Mouse (Mus musculus) Patski (cell line): ENCODE results near the gene Cbx4. TPM values are rescaled to one million over a fixed set of nuclear protein-coding genes. Genes with fewer than 3 reads are reported as not detected.

Source experiments
- ATAC-seq: fragments of 100-300 bp; one replicate; pipeline ENCODE4 v1.8.0; 2021
- CTCF ChIA-PET: fragments of 350-600 bp; sonication (Branson Sonifier 250); formaldehyde crosslinking; loops from one replicate; lab custom pipeline; 2022; ENCODE audit warnings: inconsistent platforms; lab: Charles Lee
- POLR2A ChIA-PET: fragments of 350-600 bp; sonication (Branson Sonifier 250); formaldehyde crosslinking; loops from one replicate; lab custom pipeline; 2022; ENCODE audit warnings: antibody characterized with exemption, inconsistent platforms; lab: Charles Lee
- DNase-seq: peaks from one replicate; pipeline ENCODE4 v3.0.0-alpha.2; 2011; ENCODE audit warnings: low read depth, low spot score
- H3K27me3 ChIP-seq: fragments of 371-371 bp; one replicate; pipeline ENCODE4 v1.5.1; 2021
- CTCF ChIP-seq: fragments of 100-300 bp; IDR thresholded peaks from one replicate; pipeline ENCODE4 v1.5.1; 2021
- in situ Hi-C: fragments of 300-500 bp; cut with MboI; formaldehyde crosslinking; loops from 3 replicates; pipeline ENCODE4 v1.11.1; 2018; ENCODE audit warnings: low pct_unique_long_range_greater_than_20kb, mixed read lengths
- polyA plus RNA-seq: library from polyadenylated mRNA; unstranded; gene quantifications from one replicate; pipeline ENCODE4 v1.2.3, GENCODE M21; 2021

The Cbx4 gene
- polyA plus RNA-seq, 1 experiment from 2014 or later, result 22.0 TPM

- peak; percentile 10 for ATAC-seq
- DNase-seq, result peak; percentile 24
- ChIA-PET POLR2A (interaction anchor here (0.6 to 2.0 kb wide), 12 partner anchors 9 to 105 kb away, joined by 3 to 16 read pairs (median 4); partner anchors contain the start of gene Cbx8), CTCF (interaction anchor here (1.2 to 2.4 kb wide), 4 partner anchors 34 to 103 kb away, joined by 3 to 7 read pairs (median 4); no protein-coding TSS in a partner anchor)
- in situ Hi-C loops, result no loop called here
- no peak for TF ChIP-seq CTCF
- no peaks in the 10 kb centered on the region for H3K27me3 ChIP-seq
Observed at GRCm38 (mm10) chr11:119085279-119086062, 550 bp downstream of the Cbx4 start.

- CTCF ChIA-PET, result interaction anchor here (1.5 to 2.4 kb wide), 3 partner anchors 33 to 106 kb away, joined by 4 to 7 read pairs (median 5); no protein-coding TSS in a partner anchor
- in situ Hi-C loops, result no loop called here
- POLR2A ChIA-PET, result interaction anchor here (0.6 to 2.0 kb wide), 10 partner anchors 8 to 106 kb away, joined by 3 to 16 read pairs (median 4); partner anchors contain the start of gene Cbx8
- no peak for DNase-seq
- TF ChIP-seq CTCF, result no peak
- no peaks in the 10 kb centered on the region for H3K27me3 ChIP-seq
- ATAC-seq, result no peak
Observed at GRCm38 (mm10) chr11:119084446-119085278, 1.4 kb downstream of the Cbx4 start.

- in situ Hi-C loops, result no loop called here
- TF ChIP-seq CTCF, result no peak
- ChIA-PET POLR2A (interaction anchor here (1.2 to 1.3 kb wide), 2 partner anchors 10 to 16 kb away, joined by 3 read pairs; no protein-coding TSS in a partner anchor), CTCF (interaction anchor here (1.5 kb wide), 1 partner anchor 106 kb away, joined by 4 read pairs; no protein-coding TSS in a partner anchor)
- no peak for DNase-seq
- H3K27me3 ChIP-seq, result no peaks in the 10 kb centered on the region
- no peak for ATAC-seq
Observed at GRCm38 (mm10) chr11:119083724-119084445, 2.1 kb downstream of the Cbx4 start.

- no peak for DNase-seq
- no peaks in the 10 kb centered on the region for H3K27me3 ChIP-seq
- in situ Hi-C loops, result no loop called here
- CTCF ChIA-PET, result interaction anchor here (0.7 to 1.6 kb wide), 5 partner anchors 13 to 108 kb away, joined by 3 to 10 read pairs (median 4); no protein-coding TSS in a partner anchor
- no peak for TF ChIP-seq CTCF
- no peak for ATAC-seq
- POLR2A ChIA-PET, result interaction anchor here (1.2 kb wide), 1 partner anchor 15 kb away, joined by 3 read pairs; no protein-coding TSS in a partner anchor
Observed at GRCm38 (mm10) chr11:119082638-119083599, 3.1 kb downstream of the Cbx4 start.

GRCm38 (mm10) chr11:119081839-119082637 lies 4.0 kb downstream of the Cbx4 start:
- ChIA-PET CTCF (interaction anchor here (0.7 to 1.6 kb wide), 5 partner anchors 12 to 109 kb away, joined by 3 to 10 read pairs (median 4); no protein-coding TSS in a partner anchor), POLR2A (interaction anchor here (1.0 kb wide), 1 partner anchor 39 kb away, joined by 3 read pairs; no protein-coding TSS in a partner anchor)
- TF ChIP-seq CTCF, result no peak
- in situ Hi-C loops, result no loop called here
- no peaks in the 10 kb centered on the region for H3K27me3 ChIP-seq
- no peak for ATAC-seq
- DNase-seq, result no peak

GRCm38 (mm10) chr11:119081148-119081838 lies 4.7 kb downstream of the Cbx4 start:
- in situ Hi-C loops, result no loop called here
- no peak for DNase-seq
- ATAC-seq, result no peak
- no peak for TF ChIP-seq CTCF
- no peaks in the 10 kb centered on the region for H3K27me3 ChIP-seq
- ChIA-PET POLR2A (interaction anchor here (1.0 kb wide), 1 partner anchor 40 kb away, joined by 3 read pairs; no protein-coding TSS in a partner anchor), CTCF (interaction anchor here (1.3 to 1.5 kb wide), 3 partner anchors 29 to 44 kb away, joined by 3 to 10 read pairs (median 5); no protein-coding TSS in a partner anchor)

- H3K27me3 ChIP-seq, result no peaks in the 10 kb centered on the region
- in situ Hi-C loops, result no loop called here
- no peak for DNase-seq
- no peak for TF ChIP-seq CTCF
- POLR2A ChIA-PET, result interaction anchor here (0.7 to 1.0 kb wide), 3 partner anchors 12 to 40 kb away, joined by 3 to 4 read pairs (median 3); no protein-coding TSS in a partner anchor
- ATAC-seq, result no peak
- CTCF ChIA-PET, result interaction anchor here (1.1 to 1.4 kb wide), 4 partner anchors 11 to 37 kb away, joined by 3 to 4 read pairs (median 3); no protein-coding TSS in a partner anchor
Observed at GRCm38 (mm10) chr11:119080461-119081147, 5.4 kb downstream of the Cbx4 start.
